Mouse (Mus musculus) G1E (cell line): ENCODE data around the gene Nup62cl. TPM values are rescaled to one million over a fixed set of nuclear protein-coding genes. Genes with fewer than 3 reads are reported as not detected.

ENCODE experiments used
- ATAC-seq: 2 replicates; pipeline ENCODE4 v1.8.0; 2016; ENCODE audit warnings: mild to moderate bottlenecking; ENCODE audit not compliant: insufficient number of reproducible peaks, poor library complexity, low FRiP score, severe bottlenecking; ENCODE audit errors: extremely low read depth
- DNase-seq: peaks from one replicate; pipeline ENCODE4 v3.0.0; 2012; ENCODE audit warnings: low spot score
- H3K27me3 ChIP-seq: 2 replicates; pipeline ENCODE4 v1.6.1; 2012; ENCODE audit warnings: mild to moderate bottlenecking, low read length, inconsistent platforms; ENCODE audit not compliant: insufficient read depth
- H3K36me3 ChIP-seq: replicated peaks from 2 replicates; pipeline ENCODE3; 2012; ENCODE audit warnings: mild to moderate bottlenecking, inconsistent platforms
- H3K4me1 ChIP-seq: 2 replicates; pipeline ENCODE4 v1.6.1; 2012; ENCODE audit warnings: low read depth, low read length, inconsistent platforms, mixed read lengths; ENCODE audit not compliant: insufficient read depth
- H3K4me3 ChIP-seq: 2 replicates; pipeline ENCODE4 v1.5.1; 2012; ENCODE audit warnings: low read depth, mild to moderate bottlenecking, inconsistent platforms, low read length, moderate library complexity, mixed read lengths
- H3K9me3 ChIP-seq: replicated peaks from 2 replicates; pipeline ENCODE4 v1.6.1; 2012; ENCODE audit warnings: inconsistent platforms
- CTCF ChIP-seq: IDR thresholded peaks from 2 replicates; pipeline ENCODE4 v1.5.1; 2012; ENCODE audit warnings: low read depth, low read length, inconsistent platforms, mixed read lengths
- GATA1 ChIP-seq: IDR thresholded peaks from 2 replicates; pipeline ENCODE4 v1.6.1; 2012; ENCODE audit warnings: borderline replicate concordance, low read length, inconsistent platforms, mixed read lengths
- GATA2 ChIP-seq: IDR thresholded peaks from 2 replicates; pipeline ENCODE4 v1.6.1; 2012; ENCODE audit warnings: low read depth, low read length, inconsistent platforms, borderline replicate concordance
- POLR2AphosphoS5 ChIP-seq: IDR thresholded peaks from 2 replicates; pipeline ENCODE4 v1.6.1; 2012; ENCODE audit warnings: low read depth, low read length, inconsistent platforms; ENCODE audit not compliant: insufficient replicate concordance
- TAL1 ChIP-seq: conservative IDR thresholded peaks from 2 replicates; pipeline ENCODE4 v1.6.1; 2012; ENCODE audit warnings: low read depth, low read length, inconsistent platforms, mixed read lengths
- polyA plus RNA-seq: library from polyadenylated mRNA; stranded (reverse); fragments of >175 nt; gene quantifications from 2 replicates; pipeline ENCODE4 v1.2.3, GENCODE M21; 2012
- total RNA-seq, 2 experiments: library from RNA; stranded (forward) in 1 of 2; stranded (reverse) in 1 of 2; fragments of 200-1000 nt in 1 of 2; fragments of >200 nt in 1 of 2; fragmentation: Nextera tagmentation in 1 of 2; gene quantifications; 2 replicates each; pipeline ENCODE4 v1.2.3; 2014 to 2017

Nup62cl gene
- total and polyA plus RNA-seq, 3 experiments = not detected

- peak within 1 kb of the TSS; percentile 75 for H3K4me3 ChIP-seq
- peaks cover 4% of the 10 kb centered on the region; the same call in 1 of the 2 replicates for H3K4me1 ChIP-seq
- peak; percentile 76 for ATAC-seq
- no peaks in the 10 kb centered on the region for H3K36me3 ChIP-seq
- peaks cover 4% of the 10 kb centered on the region; the same call in 1 of the 2 replicates for H3K27me3 ChIP-seq
- H3K9me3 ChIP-seq = no peaks in the 10 kb centered on the region
- TF ChIP-seq POLR2AphosphoS5 (no peak), TAL1 (no peak), GATA1 (no peak), GATA2 (no peak), CTCF (no peak)
- DNase-seq = peak; percentile 1
These were observed 64.5 kb downstream of the Nup62cl start, which contains the start of gene Rbm41 for GRCm38 (mm10) chrX:139997740-139998690. TSS of gene Rbm41 (minus strand) at chrX:139998595.

GRCm38 (mm10) chrX:139982115-139982514, 80.4 kb downstream of the Nup62cl start:
- ATAC-seq (peak; percentile 40; the same call in 1 of the 2 replicates), DNase-seq (no peak)
- H3K4me3 ChIP-seq = no peak overlapping the region
- peaks cover 2% of the 10 kb centered on the region; the same call in 1 of the 2 replicates for H3K4me1 ChIP-seq
- no peaks in the 10 kb centered on the region for H3K9me3 ChIP-seq
- H3K27me3 ChIP-seq = no peaks in the 10 kb centered on the region
- TF ChIP-seq GATA1 = no peak
- no peak for TF ChIP-seq POLR2AphosphoS5
- TF ChIP-seq GATA2 = no peak
- no peak for TF ChIP-seq CTCF
- TF ChIP-seq TAL1 = 0 out of 2 replicates have a peak, but pooled peaks have one; percentile 14
- H3K36me3 ChIP-seq = no peaks in the 10 kb centered on the region

Other genes starting within 250 kb of the Nup62cl start
- 15.1 and 15.6 TPM in 2 replicates for gene Morc4, start 191.0 kb downstream of the Nup62cl start, total RNA-seq (2014; fragmentation: Nextera tagmentation)
- 4.3 and 6.7 TPM in 2 replicates for gene Morc4, start 191.0 kb downstream of the Nup62cl start, total RNA-seq (2017)
- gene Morc4, start 191.0 kb downstream of the Nup62cl start, polyA plus RNA-seq = 22.8 and 26.4 TPM in 2 replicates
- gene Rbm41, start 64.1 kb downstream of the Nup62cl start, total RNA-seq (2014; fragmentation: Nextera tagmentation) = 19.2 and 19.3 TPM in 2 replicates
- 6.5 and 8.1 TPM in 2 replicates for gene Rbm41, start 64.1 kb downstream of the Nup62cl start, total RNA-seq (2017)
- 0.12 and 0.14 TPM in 2 replicates for gene Rbm41, start 64.1 kb downstream of the Nup62cl start, polyA plus RNA-seq
- gene Pih1h3b, start 167 bp upstream of the Nup62cl start, total RNA-seq (2014; fragmentation: Nextera tagmentation) = not detected in 2 replicates
- not detected in 2 replicates for gene Pih1h3b, start 167 bp upstream of the Nup62cl start, total RNA-seq (2017)
- gene Pih1h3b, start 167 bp upstream of the Nup62cl start, polyA plus RNA-seq = not detected in 2 replicates